Mouse (Mus musculus) cerebellum, adult 2 months (tissue): ENCODE results near the gene Ddx11. TPM values are rescaled to one million over a fixed set of nuclear protein-coding genes. Genes with fewer than 3 reads are reported as not detected.

Experiments used
- DNase-seq, 2 experiments: peaks; one replicate each; pipeline ENCODE4 v3.0.0; 2021
- H3K27ac ChIP-seq: fragments of 200-500 bp; 2 replicates; pipeline ENCODE4 v1.5.1; 2012; ENCODE audit warnings: low read length, control low read depth, inconsistent platforms; ENCODE audit not compliant: insufficient read depth
- H3K27me3 ChIP-seq: fragments of 200-500 bp; 2 replicates; pipeline ENCODE4 v1.6.1; 2012; ENCODE audit warnings: inconsistent platforms, mild to moderate bottlenecking, low read length, moderate library complexity; ENCODE audit not compliant: control insufficient read depth, insufficient read depth
- H3K4me1 ChIP-seq: fragments of 200-500 bp; 2 replicates; pipeline ENCODE4 v1.6.1; 2011; ENCODE audit warnings: low read length; ENCODE audit not compliant: control insufficient read depth, insufficient read depth
- H3K4me3 ChIP-seq: fragments of 200-500 bp; replicated peaks from 2 replicates; pipeline ENCODE3; 2011; ENCODE audit warnings: mild to moderate bottlenecking, low read depth, low read length, control low read depth; ENCODE audit not compliant: insufficient read depth
- CTCF ChIP-seq: fragments of 200-500 bp; IDR thresholded peaks from 2 replicates; pipeline ENCODE4 v1.5.1; 2011; ENCODE audit warnings: low read depth, mild to moderate bottlenecking, control low read depth, low read length, moderate library complexity, borderline replicate concordance; ENCODE audit not compliant: insufficient read depth
- POLR2A ChIP-seq: fragments of 200-500 bp; IDR thresholded peaks from 2 replicates; pipeline ENCODE4 v1.6.1; 2011; ENCODE audit warnings: low read length, control low read depth, borderline replicate concordance; ENCODE audit not compliant: insufficient read depth
- WGBS: fragments of 180-500 bp; shearing (Covaris S2); methylation state at CpG from one replicate; pipeline ENCODE4 v1.1.7; 2018; 5-methylcytosine and 5-hydroxymethylcytosine counted together
- polyA plus RNA-seq: library from polyadenylated mRNA; depleted of rRNA; stranded (reverse); fragments of >200 nt; gene quantifications from 2 replicates; pipeline ENCODE4 v1.2.3, GENCODE M21; 2012; rRNA removed

The Ddx11 gene
- polyA plus RNA-seq, 1 experiment: 3.9 TPM

DNA sequence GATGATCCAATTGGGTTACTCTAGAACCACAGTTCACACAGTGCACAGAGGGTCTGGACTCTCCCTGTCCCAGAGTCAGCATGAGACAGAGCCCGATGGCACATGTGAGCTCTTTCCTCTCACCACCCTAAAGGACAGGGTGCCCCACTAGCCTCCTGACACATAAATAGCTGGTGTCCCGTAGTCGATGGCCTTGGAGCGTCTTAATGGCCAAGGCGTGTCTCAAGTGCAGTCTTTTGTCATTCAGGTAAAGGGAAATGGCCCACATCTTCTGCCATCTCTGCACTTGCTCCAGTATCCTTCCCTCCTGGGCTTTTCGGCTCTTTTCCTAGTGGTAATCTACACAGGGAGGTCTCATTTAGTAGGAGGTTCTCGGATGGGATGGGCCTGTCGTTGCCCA, 67.3 kb downstream of the Ddx11 start:
- H3K27ac ChIP-seq: no peak overlapping the region
- DNase-seq: no peak
- TF ChIP-seq CTCF (no peak), POLR2A (no peak)
- peaks cover 8% of the 10 kb centered on the region; the same call in 1 of the 2 replicates for H3K4me1 ChIP-seq
- H3K27me3 ChIP-seq: no peaks in the 10 kb centered on the region
- WGBS: 94% methylated on average over 8 of the region's 8 CpGs
- H3K4me3 ChIP-seq: no peak overlapping the region

GRCm38 (mm10) chr17:66197041-66197440, 73.7 kb downstream of the Ddx11 start:
- TF ChIP-seq CTCF: no peak
- TF ChIP-seq POLR2A: no peak
- Histone ChIP-seq H3K27ac (no peak overlapping the region), H3K4me3 (no peak overlapping the region), H3K27me3 (no peaks in the 10 kb centered on the region), H3K4me1 (peaks cover 6% of the 10 kb centered on the region)
- WGBS: 37% methylated on average over 3 of the region's 3 CpGs
- DNase-seq: no peak

Other genes starting within 250 kb of the Ddx11 start
- gene Ralbp1, start 237.7 kb upstream of the Ddx11 start, polyA plus RNA-seq: 44.9 and 48.5 TPM in 2 replicates
- gene Twsg1, start 172.3 kb upstream of the Ddx11 start, polyA plus RNA-seq: 30.3 and 32.1 TPM in 2 replicates
- gene Ankrd12, start 46.4 kb upstream of the Ddx11 start, polyA plus RNA-seq: 25.5 and 28.1 TPM in 2 replicates
- 241 and 269 TPM in 2 replicates for gene Ndufv2, start 22.0 kb upstream of the Ddx11 start, polyA plus RNA-seq
- 52.5 and 53.4 TPM in 2 replicates for gene Washc1, start 12.0 kb upstream of the Ddx11 start, polyA plus RNA-seq